Mouse (Mus musculus) yolk sac, embryonic 10.5 days (tissue): Measurements from ENCODE around the gene Jam3.
"Not testable (repeated sequence)": the region's sequence is repeated elsewhere in the genome, so short reads cannot be mapped to it uniquely, and the experiment has no call there.

Experiments used
- DNase-seq: peaks from one replicate; pipeline ENCODE4 v3.0.0-alpha.2; 2017; ENCODE audit warnings: low spot score

Gene Jam3

DNA sequence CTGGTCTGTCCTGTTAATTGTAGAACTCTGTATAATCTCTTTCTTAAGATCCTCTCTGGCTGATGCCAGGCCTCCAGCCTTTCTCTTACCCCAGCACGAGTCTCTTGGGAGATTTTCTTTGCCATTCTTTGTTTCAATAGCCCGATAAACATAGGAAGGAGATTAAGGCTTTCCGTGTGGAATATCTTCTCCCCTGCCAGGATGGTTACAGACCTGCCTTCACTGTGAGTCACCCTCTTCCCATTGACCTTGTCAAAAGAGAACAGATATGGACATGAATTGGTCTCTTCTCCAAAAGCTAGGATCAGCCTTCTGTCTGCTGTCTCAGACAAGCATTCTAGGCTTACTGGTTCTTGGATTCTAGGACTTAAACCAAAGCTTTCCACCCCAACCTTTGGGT, 15.5 kb upstream of the Jam3 start:
- no peak for DNase-seq

GRCm38 (mm10) chr9:27166981-27167380, 11.8 kb upstream of the Jam3 start:
- DNase-seq: no peak

GRCm38 (mm10) chr9:27165596-27165995, 10.4 kb upstream of the Jam3 start:
- no peak for DNase-seq

- no peak for DNase-seq
These were observed 9.7 kb upstream of the Jam3 start for GRCm38 (mm10) chr9:27164957-27165356.

DNA sequence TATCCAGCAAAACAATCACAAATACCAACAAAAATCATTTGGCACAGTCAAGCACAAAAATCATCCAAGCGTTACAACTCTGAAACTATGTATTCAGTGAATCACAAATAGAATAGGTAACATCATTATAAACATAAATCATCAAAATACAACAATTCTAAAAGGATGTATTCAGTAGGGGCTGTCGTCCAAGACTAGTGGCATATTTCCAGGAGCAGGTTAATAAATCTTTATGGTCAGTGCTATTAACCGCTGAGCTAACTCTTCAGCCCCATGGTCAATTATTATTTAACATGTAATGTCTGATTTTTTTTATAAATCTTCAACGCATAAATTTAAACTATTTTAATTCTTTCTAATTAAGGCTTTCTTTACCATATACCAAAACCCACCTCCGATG, 8.4 kb upstream of the Jam3 start:
- not testable (repeated sequence) for DNase-seq

GRCm38 (mm10) chr9:27153861-27154260, 1.4 kb downstream of the Jam3 start:
- DNase-seq: no peak

DNA sequence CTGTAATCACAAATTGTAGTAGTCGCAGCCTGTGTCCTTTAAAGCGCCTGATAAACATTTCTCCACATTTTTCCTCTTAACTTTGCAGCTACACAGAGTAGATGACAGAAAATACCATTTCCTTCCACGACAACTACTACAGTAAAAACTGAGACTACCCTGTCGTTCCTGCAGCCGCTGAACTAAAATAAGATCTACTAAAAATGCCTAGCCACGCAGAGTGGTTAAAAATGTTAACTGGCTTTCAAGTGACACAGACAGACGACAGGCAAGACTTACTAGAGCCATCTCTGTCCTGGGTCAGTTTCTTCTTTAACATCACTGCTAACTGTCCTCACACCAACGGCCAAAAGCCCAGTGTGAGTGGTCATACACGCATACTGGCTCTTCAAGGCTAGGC, 5.4 kb downstream of the Jam3 start:
- DNase-seq: no peak

DNA sequence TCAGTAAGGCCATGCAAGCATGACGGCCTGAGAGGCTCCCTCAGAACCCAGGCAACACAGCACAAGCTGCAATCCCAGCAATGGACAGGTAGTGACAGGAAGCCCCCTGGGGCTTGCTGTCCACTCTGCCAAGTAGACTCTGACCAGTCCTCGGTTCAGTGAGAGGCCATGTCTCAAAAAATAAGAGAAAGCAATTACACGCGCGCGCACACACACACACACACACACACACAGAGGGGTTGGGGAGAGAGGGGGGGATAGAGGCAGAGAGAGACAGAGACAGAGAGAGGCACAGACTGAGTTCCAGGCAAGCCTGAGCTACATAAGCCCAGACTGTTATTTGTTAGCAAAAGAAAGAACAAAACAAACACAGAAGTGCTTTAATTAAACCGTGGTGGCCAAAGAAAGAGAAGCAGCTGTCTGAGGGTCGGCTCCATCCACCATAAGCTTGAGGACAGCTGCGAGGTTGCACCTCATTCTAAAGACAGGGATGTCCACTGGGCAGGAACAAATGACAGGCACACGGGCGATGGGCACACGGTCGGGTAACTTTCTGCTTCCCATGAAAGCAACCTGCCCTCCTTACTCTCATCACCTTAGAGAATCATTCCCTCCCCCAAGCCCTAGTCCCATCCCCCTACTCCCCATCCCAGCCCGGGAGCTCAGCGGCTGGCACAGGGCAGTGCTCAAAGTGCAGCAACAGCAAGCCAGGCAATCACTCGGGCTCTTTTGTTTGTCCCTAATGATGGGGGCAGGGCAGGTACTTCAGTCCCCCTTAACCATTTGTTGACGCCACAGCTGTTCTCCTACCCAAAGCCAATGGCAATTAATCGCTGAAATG, 6.4 kb downstream of the Jam3 start:
- DNase-seq: no peak

DNA sequence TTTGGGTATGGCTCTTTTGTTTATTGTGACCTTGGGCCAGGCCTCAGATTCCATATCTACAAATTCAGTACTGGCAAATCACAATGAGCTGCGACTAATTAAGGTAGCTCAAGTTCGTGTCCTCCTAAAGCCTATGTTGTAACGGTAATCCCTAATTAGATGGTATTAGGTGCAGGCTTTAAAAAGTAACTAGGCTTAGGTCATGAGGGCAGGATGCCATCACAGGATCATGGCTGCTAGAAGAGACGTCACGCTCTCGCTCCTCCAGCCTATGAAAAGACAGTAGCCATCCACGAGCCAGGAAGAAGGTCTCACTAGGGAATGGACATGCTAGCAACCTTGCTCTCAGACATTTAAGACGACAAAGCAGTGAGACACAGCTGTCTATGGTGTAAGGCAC, 7.3 kb downstream of the Jam3 start:
- no peak for DNase-seq

GRCm38 (mm10) chr9:27146826-27147225, 8.4 kb downstream of the Jam3 start:
- no peak for DNase-seq

DNA sequence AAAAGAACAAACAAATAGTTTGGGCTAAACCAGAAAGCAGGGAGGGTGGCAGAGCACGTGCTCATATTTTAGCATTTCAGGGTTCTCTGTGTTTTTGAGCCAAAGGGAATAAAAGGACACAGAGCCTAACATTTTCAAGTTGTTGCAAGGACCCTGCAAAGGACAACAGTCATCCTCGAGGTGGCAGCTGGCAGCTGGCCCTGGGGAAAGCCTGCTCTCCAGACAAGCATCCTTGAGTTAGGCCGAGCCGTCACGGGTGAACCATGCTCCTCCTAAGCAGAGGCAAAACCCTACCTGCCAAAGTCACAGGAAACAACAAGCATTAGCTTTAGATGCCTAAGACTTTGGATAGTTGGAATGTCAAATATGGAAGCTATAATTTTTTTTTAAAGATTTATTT, 10.2 kb downstream of the Jam3 start:
- DNase-seq: no peak

GRCm38 (mm10) chr9:27144271-27144840, 10.9 kb downstream of the Jam3 start:
- DNase-seq: no peak

DNA sequence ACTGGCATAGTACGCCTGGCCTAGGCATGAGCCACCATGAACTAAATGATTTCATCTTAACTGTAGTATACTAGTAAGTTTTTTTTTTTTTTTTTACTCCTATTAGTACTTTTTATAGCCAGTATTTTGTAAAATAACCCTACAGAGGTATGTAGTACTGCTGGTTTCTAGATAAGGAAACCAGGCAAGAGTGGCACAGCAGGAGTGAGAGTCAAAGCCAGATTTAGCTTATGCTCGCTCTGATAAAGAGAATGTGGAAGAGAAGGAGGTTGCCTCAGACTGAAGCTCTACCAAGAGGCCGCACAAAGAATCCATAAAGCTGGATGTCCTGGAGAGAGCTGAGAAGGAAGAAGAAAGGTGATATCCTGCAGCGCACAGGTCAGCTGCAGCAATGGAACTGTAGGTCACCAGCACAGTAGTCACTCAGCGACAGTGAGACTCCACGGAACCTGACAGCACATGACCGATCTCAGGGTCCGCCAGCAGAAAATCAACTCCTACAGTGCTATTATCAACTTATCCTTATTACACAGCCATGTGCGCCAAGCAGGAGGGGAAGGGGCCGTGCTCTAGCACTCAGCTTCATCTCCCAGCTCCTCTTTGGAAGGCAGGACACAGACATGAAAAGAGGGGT, 14.7 kb downstream of the Jam3 start:
- DNase-seq: no peak

- DNase-seq: no peak
These were observed 18.6 kb downstream of the Jam3 start for GRCm38 (mm10) chr9:27136651-27137050.

DNA sequence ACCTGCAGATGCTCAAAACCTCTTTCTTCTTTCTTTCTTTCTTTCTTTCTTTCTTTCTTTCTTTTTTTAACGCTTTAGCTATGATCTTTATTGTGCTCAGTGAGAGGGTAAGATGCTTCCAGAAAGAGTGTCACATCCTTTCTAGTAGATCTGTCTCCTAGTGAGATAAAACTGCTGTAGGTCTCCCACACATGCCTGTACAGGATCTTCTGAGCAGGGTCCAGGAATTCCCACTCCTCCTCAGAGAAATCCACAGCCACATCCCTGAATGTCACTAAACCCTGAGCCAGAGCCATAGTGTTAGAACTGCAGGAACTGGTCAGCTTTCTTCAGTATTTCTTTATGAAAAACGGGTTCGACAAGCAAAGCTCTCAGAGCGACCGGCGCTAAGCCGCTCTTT, 19.8 kb downstream of the Jam3 start:
- DNase-seq: no peak

DNA sequence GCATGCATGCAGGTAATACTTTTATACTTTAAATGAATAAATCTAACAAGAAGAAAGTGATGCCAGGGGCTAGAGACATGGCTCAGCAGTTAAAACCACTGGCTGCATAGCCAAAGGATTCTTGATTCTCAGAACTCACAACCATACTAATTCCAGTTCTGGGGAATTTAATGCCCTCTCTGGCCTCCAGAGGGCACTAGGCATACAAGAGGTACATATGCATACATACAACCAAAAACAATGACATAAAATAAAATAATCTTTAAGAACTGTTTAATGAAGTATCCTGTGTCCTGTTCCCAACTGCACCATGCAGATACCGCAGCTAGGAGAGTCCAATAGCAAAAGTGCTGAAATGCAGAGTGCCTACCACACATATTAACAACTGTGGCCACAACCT, 20.8 kb downstream of the Jam3 start:
- DNase-seq: no peak

- DNase-seq: no peak
These were observed 26.6 kb downstream of the Jam3 start for GRCm38 (mm10) chr9:27128629-27129028.

DNA sequence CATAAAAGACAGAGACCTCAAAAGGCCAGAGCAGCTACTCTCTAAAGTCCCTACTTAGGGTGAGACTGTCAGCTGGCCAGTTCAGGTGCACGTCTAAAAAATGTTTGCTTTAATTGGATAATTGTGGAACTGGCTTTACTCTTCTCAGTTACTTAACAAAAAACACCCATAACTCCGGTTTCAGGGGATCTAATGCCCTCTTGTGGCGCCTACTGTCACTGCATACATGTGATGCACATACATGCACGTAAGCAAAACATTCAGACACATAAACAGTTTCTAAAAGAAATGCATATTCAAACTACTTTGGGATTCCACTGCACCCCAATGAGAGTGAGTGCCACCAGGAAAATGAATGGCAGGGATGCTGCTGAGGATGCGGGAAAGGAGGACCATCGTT, 28.7 kb downstream of the Jam3 start:
- no peak for DNase-seq

GRCm38 (mm10) chr9:27125450-27125849, 29.8 kb downstream of the Jam3 start:
- DNase-seq: no peak

DNA sequence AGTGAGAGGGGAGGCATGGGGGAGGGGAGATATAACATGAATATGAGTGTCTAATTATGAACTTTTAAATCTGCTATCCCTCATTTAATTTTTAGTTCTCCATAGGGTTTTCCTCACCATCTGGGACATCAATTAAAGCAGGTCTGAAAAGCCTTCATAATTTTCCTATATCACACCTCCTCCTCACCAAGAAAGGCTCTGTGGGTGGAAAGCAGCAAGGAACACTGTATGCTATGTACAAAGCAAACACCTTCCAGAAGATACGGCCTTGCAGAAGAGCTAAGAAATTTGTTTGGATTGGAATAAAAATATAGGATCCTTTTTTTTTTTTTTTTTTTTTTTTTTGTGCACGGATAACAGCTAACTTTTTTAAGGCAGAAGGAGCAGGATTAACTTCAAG, 31.3 kb downstream of the Jam3 start:
- DNase-seq: no peak

GRCm38 (mm10) chr9:27122963-27123362, 32.3 kb downstream of the Jam3 start:
- no peak for DNase-seq

GRCm38 (mm10) chr9:27122076-27122475, 33.1 kb downstream of the Jam3 start:
- no peak for DNase-seq

- no peak for DNase-seq
These were observed 34.0 kb downstream of the Jam3 start for GRCm38 (mm10) chr9:27121254-27121653.
